Mouse (Mus musculus): ENCODE data around the gene Blvra.

DNA sequence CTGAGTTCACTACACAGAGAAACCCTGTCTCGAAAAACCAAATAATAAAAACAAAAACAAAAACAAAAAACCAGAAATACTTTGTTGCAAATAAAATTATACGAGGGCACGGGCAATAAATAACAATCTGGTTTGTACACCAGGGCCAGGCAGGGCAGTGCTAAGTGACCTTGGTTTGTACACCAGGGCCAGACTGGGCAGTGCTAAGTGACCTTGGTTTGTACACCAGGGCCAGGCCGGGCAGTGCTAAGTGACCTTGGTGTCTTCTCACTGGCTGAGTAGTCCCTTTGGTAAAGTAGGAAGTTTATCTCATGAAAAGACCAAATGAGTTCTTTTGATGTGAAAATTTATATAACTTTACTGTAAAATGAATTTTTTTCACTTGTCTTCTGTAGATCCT, 33.2 kb upstream of the Blvra start:
- TF ChIP-seq SMC3 (IDR thresholded peaks at IDR 0.05; ENCODE audit: low read depth, low read length) = no peak
- TF ChIP-seq USF1 (IDR thresholded peaks at IDR 0.05; ENCODE audit: low read depth, low read length) = no peak
- TF ChIP-seq GATA1 (IDR thresholded peaks at IDR 0.05; ENCODE audit: low read depth, low read length) = no peak
- TF ChIP-seq POLR2A (IDR thresholded peaks at IDR 0.05; ENCODE audit: control insufficient read depth in 1 of 2, insufficient read depth in 1 of 2, low read depth in 1 of 2, low read length in 2 of 2, poor library complexity in 1 of 2) = no peak
- no peak for TF ChIP-seq ELF1 (IDR thresholded peaks at IDR 0.05; ENCODE audit: low read depth, low read length)
- no peak for TF ChIP-seq UBTF (IDR thresholded peaks at IDR 0.05; ENCODE audit: borderline replicate concordance, insufficient read depth, low read depth, low read length)
- no peak for TF ChIP-seq CHD2 (IDR thresholded peaks at IDR 0.05; ENCODE audit: low read length)
- TF ChIP-seq MXI1 (IDR thresholded peaks at IDR 0.05; ENCODE audit: low read depth, low read length) = no peak
- no peak for TF ChIP-seq JUND (IDR thresholded peaks at IDR 0.05; ENCODE audit: low read depth, low read length)
- TF ChIP-seq CHD1 (IDR thresholded peaks at IDR 0.05; ENCODE audit: low read depth, low read length) = no peak
